Mouse (Mus musculus): ENCODE measurements around the gene Cmss1. TPM values are rescaled to one million over a fixed set of nuclear protein-coding genes. Genes with fewer than 3 reads are reported as not detected.
A peak's percentile ranks its signal among the peaks of the same experiment; 100 is the strongest.

Cmss1 gene
- polyA plus RNA-seq, 1 experiment = 7.2 TPM

GRCm38 (mm10) chr16:57389566-57390251, 217.0 kb downstream of the Cmss1 start:
- no peak for DNase-seq (ENCODE audit: low read depth)

DNA sequence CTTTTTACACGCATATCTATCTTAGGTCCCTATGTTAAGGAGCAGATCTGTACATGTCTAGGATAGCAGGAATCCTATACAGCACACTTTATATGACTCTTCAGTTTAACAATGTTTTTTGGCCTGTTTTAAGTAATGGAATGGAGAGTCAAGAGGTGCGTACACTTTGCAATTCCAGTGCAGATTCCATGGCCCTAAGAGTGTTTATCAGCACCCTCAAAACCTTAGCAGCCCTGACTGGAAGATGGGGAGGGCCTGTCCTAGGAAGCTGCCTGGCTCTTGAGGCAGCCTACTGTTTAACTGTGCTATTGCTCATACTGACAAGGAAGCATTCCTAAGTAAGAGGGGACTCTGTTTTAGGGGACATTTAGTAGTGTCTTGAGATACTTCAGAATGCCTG, 222.4 kb downstream of the Cmss1 start:
- DNase-seq (ENCODE audit: low read depth) = no peak

DNA sequence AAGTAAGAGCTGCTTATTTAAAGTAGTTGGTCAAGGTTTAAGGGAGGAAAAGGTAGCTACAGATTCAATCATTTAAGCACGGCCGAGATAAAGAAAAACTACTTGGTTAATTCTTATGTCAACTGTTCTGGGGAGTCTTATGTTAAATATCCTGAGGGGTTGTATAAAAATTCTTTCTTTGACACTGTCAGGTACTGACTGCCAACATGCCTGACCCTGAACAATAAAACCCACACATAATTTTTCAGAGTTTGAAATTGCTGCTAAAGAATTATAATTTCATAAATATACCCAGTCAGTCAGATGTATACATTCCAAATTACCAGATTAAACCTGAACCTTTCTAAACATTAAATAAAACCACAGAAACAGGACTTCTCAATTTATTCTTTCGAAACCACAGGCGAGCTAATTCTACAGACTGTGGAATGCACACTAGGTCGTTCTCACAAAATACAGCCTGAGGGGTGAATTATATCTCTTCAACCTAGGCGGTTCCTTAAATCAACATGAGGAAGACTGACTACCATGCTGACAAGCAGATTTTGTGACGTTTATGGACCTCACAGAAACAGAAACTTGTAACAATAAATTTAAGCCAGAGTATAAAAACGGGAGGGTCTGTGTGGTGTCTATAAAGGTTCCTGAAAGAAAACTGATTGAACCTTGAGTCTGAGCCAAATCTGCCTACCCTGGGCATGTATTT, 223.2 kb downstream of the Cmss1 start:
- DNase-seq (ENCODE audit: low read depth) = no peak

- DNase-seq (ENCODE audit: low read depth) = no peak
These were observed 227.9 kb downstream of the Cmss1 start for GRCm38 (mm10) chr16:57378631-57379330.

DNA sequence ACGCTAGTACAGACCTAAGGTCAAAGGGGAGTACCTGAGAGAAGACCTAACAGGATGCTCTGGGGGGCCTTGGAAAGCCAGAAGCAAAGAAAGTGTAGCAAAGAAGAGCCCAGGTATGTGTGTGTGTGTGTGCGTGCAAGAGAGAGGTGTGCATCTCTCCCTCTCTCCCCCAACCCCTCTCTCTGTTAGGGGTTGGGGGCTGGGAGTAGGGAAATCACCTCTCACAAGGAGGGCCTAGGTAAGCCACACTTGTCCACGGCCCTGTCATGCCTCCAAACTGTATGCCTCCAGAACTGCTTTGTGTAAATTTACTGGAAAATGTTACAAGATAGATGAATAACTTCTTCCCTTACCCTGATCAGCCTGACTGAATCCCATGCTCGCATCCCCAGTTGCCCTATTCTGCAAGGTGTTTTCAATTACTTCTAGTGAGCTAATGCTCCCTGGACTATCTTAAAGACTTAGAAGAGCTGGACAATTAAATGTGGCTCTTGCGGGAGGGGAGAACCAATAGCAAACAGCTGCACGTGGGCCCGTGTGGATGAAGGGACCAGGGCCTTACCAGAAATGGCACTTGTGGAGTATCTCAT, 231.3 kb downstream of the Cmss1 start:
- no peak for DNase-seq (ENCODE audit: low read depth)

- no peak for DNase-seq (ENCODE audit: low read depth)
These were observed 234.5 kb downstream of the Cmss1 start for GRCm38 (mm10) chr16:57372156-57372555.

GRCm38 (mm10) chr16:57369846-57370496, 236.7 kb downstream of the Cmss1 start:
- DNase-seq (ENCODE audit: low read depth) = no peak

DNA sequence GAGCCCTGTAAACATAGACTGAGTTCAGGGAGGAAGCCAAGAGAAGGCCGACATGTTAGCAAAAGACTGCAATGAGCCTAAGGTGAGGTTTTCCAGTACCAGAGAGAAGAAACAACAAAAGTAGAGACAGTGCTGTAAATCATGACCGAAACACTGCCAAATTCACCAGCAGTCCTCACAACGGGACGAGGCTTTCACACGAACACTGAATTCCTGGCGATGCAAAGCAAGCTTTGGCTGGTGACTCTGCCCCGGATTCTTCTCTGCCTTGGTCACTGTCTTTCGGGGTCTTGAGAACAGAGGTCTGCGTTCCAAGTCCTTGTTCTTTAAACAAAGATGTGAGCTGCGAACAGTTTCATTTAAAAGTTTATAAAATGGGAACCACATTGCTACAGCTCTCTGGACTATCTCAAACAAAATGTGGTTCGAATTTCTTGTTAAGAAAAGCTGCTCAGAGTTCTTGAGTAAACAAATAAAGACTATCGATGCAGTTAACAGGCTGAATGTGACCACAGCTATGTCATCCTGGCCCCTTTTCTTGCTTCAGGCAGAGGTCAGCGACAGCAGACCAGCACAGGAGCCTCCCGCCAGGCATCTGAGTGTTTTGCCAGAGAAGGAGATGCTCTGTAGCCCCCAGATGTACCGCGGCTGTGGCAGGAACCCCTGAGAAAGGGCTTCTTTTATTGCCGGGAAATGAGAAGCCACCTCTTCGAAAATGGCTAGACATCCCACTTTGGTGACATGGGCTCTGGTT, 239.5 kb downstream of the Cmss1 start:
- no peak for DNase-seq (ENCODE audit: low read depth)

DNA sequence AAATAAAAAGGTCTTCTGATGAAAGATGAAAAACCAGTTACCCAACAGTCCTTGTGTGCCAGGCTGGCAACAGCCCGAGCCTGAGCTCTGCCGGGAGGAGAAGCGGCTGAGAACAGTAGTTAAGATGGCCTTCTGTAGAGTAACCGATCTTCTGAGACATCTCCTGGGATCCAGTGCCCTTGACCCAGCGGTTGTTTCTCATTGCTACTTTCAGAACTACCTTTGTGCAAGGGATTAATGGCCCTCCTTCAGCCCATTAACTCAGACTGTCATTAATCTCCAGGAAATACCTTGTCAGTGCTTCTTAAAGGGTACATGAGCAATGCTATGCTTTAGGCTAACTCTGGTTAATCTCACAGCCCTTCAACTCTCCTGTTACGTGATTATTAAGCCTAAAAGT, 240.5 kb downstream of the Cmss1 start:
- peak; percentile 44 for DNase-seq (ENCODE audit: low read depth)

DNA sequence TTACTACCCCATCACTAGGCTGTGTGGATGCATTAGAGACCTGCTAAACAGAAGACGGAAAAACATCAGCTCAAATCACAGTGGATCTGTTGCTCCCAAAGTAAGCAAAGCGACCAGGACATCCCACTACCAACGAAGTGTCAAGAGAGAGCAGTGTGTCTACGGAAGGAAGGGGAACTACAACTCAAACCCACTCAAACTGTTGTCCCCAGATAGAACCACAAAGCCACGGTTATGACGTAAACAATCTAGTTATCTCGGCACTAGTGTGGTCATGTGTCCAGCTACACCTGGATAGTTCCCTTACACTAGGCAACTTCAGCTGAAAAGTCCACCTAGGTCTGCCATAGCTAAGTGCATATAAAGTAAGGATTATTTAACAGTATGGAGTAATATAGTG, 242.2 kb downstream of the Cmss1 start:
- DNase-seq (ENCODE audit: low read depth) = no peak

DNA sequence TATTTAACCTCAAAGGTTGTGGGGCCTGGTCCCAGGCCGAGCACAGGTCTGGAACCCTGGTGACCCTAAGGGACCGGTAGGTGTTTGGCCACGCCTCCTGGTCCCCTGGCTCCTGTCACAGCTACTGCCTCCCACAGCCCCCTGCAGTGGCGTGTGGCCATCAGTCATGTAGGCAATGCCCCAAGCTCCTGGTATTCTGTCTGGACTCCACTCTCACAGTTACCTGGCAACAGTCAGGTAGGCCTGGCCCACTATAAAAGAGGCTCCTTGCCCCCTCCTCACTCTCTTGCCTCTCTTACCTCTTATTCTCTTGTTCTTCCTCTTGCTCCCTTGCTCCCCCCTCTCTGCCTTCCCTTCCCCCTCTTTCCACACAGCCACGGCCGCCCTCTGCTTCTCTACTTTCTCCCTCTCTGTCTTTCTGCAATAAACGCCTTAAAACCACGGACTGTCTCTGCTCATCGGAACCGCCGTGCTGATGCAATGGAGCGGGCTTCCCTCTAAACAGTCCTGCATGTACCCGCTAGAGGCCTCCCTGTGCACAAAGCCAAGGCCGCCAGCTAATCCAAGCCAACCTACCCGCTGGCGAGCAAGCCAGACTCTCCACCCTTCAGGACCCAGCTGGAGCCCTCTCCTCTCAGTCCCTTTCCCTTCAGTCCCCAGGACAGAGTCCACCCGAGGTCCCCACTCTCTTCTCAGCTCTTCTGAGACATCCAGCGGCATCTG, 243.8 kb downstream of the Cmss1 start:
- no peak for DNase-seq (ENCODE audit: low read depth)

DNA sequence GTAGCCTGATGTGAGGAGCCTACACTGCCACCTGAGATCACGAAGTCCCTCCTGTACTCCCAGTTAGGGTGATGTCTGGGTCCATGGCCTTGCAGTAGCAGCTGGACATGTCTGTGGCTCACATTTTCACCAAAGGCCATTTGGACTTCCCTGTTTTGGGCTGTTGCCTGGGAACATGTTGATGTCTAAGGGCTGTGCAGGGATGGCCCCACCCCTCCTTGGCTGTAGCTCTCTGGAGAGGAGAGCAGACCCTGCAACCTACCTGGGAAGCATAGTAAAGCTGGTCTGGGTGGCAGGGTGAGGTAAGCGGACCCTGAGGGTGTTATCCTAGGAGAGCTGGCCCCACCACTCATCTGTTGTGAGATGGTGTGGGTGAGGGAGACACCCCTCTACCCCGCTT, 245.9 kb downstream of the Cmss1 start:
- DNase-seq (ENCODE audit: low read depth) = no peak

DNA sequence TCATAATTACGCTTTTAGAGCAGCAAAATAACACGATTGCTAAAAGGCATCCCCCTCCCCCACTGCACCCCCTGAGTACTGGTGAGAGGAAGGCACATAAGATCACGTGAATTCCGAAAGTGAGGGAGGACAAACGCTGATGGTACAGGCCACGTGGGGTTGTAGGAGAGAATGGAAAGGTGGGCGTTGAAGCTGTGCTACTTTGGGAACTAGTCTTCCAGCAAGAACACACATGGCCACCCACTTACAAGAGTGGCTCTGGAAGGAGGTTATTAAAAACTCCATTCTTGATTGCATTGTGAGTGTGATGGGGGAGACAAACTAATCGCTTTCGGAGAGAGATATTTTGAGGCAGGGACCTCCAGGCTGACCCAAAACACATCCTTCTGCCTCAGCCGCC, 247.4 kb downstream of the Cmss1 start:
- no peak for DNase-seq (ENCODE audit: low read depth)

- no peak for DNase-seq (ENCODE audit: low read depth)
These were observed 249.7 kb downstream of the Cmss1 start for GRCm38 (mm10) chr16:57357011-57357410.

- DNase-seq (ENCODE audit: low read depth) = no peak
These were observed 250.2 kb downstream of the Cmss1 start for GRCm38 (mm10) chr16:57356454-57356853.

- no peak for DNase-seq (ENCODE audit: low read depth)
These were observed 252.7 kb downstream of the Cmss1 start for GRCm38 (mm10) chr16:57353932-57354331.

- DNase-seq (ENCODE audit: low read depth) = no peak
These were observed 253.4 kb downstream of the Cmss1 start for GRCm38 (mm10) chr16:57353166-57353721.

- no peak for DNase-seq (ENCODE audit: low read depth)
These were observed 253.9 kb downstream of the Cmss1 start, which contains the start of gene Filip1l for GRCm38 (mm10) chr16:57352751-57353150. Filip1l (plus strand) TSS chr16:57353093.

- no peak for DNase-seq (ENCODE audit: low read depth)
These were observed 257.0 kb downstream of the Cmss1 start for GRCm38 (mm10) chr16:57349689-57350088.

- no peak for DNase-seq (ENCODE audit: low read depth)
These were observed 257.6 kb downstream of the Cmss1 start for GRCm38 (mm10) chr16:57349039-57349438.
